Mouse (Mus musculus) gastrocnemius, postnatal 25 days (tissue): ENCODE measurements at regions not wholly inside any gene's neighbourhood (a gene's known extent, or its start where the extent isn't known, plus 50 kb on each side); places are given as distances from the start of the nearest gene placed in this dataset.
A peak's percentile ranks its signal among the peaks of the same experiment; 100 is the strongest.

ENCODE experiments used
- DNase-seq: peaks from one replicate; pipeline ENCODE4 v3.0.0; 2022

DNA sequence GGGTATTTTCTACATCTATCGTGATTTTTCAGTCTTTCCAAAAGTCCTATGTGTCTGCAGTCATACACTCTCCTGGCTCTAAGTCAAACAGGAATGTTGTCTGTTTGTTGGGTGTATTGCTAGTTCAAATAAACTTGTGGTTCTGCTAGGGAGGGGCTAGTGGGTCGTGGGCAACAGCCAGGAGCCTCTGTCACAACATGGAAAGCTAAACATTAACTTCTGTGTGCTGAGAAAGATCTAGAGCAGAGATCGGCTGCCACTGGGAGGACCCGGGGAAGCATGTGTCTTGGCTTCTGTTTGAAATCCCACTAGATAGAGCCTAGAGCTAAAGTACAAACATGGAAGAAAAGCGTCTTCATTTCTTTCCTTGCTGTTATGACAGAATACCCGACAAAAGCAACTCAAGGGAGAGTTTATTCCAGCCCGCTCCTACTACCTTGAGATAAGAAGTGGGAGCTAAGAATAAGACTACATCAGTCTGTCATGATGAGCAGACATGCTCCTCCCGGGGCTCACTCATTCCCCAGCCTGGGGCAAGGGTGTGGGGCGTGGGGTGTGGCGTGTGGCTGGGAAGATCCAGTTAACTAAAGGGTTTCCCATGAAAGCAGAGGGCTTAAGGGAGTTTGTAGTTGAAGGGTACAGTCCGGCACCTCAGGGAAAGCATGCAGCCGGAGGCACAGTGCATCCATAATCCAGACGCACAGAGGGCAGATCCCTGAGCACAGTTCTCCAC is 190.7 kb downstream of the Rybp start:
- no peak for DNase-seq

- DNase-seq, result no peak
Observed at GRCm38 (mm10) chr6:100094653-100095217, 192.6 kb downstream of the Rybp start.

GRCm38 (mm10) chr6:100092870-100093269 is 194.4 kb downstream of the Rybp start:
- DNase-seq, result no peak

- DNase-seq, result no peak
Observed at GRCm38 (mm10) chr6:100091815-100092214, 195.5 kb downstream of the Rybp start.

DNA sequence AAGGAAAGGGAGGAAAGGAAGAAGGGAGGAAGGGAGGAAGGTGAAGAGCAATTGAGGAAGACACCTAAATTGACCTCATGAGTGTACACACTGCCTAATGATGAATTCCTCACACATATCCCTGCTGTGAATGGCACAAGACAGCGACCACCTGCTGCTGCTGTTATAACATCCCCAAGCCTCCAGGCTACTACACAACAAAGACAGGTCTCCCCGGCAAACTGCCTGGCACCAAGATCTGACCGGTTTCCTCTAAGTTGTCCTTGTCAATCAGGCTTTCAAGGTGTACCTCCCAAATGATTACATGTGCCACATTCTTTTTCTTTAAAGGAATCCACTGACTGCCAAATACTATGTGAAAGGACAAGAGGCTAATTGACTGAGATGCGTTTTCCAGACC is 198.7 kb downstream of the Rybp start:
- DNase-seq, result no peak

GRCm38 (mm10) chr6:100086807-100087206 is 200.5 kb downstream of the Rybp start:
- no peak for DNase-seq

GRCm38 (mm10) chr6:100085981-100086380 is 201.3 kb downstream of the Rybp start:
- no peak for DNase-seq

- no peak for DNase-seq
Observed at GRCm38 (mm10) chr6:100083868-100084477, 203.3 kb downstream of the Rybp start.

DNA sequence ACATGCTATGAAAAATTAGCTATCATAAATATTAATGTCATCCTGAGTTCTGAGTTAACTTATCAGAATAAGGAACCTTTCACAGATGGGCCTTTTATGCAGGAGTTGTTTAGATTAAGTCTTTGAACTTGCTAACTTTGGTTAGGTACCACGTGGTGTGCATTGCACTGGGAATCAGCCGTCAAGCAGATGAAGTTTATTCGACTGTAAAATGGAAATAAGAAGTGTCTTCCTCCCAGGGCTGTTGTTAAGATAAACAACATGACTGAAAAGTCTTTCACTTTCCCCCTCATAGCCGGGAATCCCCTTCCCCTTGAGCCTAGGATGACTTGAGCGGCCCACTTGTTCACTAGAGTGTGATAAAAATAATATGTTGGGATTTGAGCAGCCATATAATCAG is 204.2 kb downstream of the Rybp start:
- no peak for DNase-seq

GRCm38 (mm10) chr6:100074672-100075335 is 212.5 kb downstream of the Rybp start:
- DNase-seq, result peak; percentile 15

DNA sequence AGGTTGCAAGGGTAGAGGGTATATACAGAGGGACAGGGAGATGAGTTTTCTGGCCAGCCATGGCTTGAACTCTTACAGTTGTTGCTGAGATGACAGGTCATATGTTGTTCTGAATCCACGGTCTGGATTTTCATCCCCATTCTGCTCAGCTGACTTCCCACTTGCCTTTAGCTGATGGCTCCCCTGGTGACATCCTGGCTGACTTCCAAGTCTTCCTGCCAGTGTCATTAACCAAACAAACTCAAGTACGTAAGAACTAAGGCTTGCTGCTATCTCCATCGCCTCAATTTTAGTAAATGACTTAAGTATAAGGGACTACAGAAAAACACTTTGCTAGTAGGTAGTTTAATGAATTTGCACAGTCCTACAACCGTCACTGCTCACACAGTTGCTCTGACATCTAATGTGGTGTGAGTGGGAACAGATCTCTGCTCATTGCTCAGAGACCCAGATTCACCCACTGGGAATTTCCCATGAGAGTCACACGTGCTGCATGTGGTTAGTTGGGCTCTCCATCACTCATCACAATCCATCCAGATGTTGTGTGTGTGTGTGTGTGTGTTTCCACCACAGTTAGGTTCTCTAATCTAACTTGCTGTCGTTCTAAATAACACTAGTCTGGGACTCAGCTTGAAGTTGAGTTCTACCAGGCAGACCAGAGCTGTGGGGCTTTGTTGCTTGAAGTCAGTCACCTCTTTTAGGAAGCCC is 214.9 kb downstream of the Rybp start:
- DNase-seq, result no peak

GRCm38 (mm10) chr6:100069151-100069550 is 218.1 kb downstream of the Rybp start:
- no peak for DNase-seq

GRCm38 (mm10) chr6:100067273-100067672 is 220.0 kb downstream of the Rybp start:
- DNase-seq, result no peak

DNA sequence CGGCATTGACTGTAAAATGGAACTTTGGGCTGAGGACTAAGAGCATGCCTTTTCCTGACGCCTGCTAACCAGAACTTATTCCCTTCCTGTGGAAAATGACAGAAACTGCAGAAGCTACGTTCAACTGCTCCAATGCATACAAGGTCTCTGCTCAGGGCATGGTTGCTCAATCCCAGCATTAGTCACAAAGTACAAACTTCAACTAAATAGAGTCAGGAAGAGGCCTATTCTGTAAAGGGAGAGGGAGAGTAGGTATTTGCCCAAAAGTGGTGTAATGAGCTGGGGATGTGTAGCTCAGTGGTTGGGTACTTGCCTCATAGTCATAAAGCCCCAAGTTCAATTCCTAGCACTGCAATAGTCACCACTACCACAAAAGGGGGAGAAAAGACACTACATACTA is 221.7 kb downstream of the Rybp start:
- no peak for DNase-seq

DNA sequence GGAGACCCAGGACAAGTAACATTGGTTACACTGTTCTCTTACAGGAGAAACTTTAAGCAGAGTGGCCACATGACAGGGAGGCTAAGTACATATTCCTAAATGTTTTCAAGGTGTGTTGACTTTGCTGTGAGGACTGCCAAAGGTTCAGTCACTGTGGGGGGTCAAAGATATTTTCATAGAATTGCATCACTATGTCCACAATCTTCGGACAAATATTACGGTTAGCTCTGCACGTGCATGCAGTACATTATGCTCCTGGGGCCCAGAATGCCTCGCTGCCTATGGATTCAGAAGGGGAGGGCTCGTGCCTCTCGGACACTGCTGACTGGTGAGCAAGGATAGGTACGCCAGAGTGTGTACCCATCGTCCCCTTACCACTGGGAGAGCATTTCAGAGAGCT is 224.3 kb downstream of the Rybp start:
- no peak for DNase-seq

- peak; percentile 86 for DNase-seq
Observed at GRCm38 (mm10) chr6:100059803-100060202, 227.5 kb downstream of the Rybp start.

- no peak for DNase-seq
Observed at GRCm38 (mm10) chr6:100055980-100056379, 231.3 kb downstream of the Rybp start.

GRCm38 (mm10) chr6:100052955-100053795 is 234.1 kb downstream of the Rybp start:
- no peak for DNase-seq

GRCm38 (mm10) chr6:100052406-100052805 is 234.9 kb downstream of the Rybp start:
- no peak for DNase-seq

DNA sequence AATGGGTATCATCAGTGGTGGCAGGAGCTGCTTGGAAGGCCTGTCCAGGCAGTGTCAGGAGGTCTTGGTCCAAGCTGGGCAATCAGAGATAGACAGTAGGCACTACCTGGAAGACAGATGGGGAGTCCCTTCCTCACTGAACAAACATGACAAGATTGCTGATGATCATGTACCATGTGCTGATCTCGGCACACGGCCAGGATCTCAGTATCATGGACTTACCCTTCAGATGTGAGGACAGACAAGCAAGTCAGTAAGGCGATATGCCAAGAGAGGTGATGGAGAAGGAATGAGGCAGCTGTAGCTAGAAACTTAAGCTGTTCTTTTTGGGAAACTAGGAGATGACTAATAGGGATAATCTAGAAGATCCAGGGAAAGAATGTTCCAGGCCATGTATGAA is 238.2 kb downstream of the Rybp start:
- DNase-seq, result no peak

GRCm38 (mm10) chr6:100046186-100046990 is 240.9 kb downstream of the Rybp start:
- no peak for DNase-seq
